Mouse (Mus musculus) lung, postnatal 10 days (tissue): ENCODE data around the gene Gm29776.

Source experiments
- DNase-seq: peaks from one replicate; pipeline ENCODE4 v3.0.0; 2021

The Gm29776 gene

DNA sequence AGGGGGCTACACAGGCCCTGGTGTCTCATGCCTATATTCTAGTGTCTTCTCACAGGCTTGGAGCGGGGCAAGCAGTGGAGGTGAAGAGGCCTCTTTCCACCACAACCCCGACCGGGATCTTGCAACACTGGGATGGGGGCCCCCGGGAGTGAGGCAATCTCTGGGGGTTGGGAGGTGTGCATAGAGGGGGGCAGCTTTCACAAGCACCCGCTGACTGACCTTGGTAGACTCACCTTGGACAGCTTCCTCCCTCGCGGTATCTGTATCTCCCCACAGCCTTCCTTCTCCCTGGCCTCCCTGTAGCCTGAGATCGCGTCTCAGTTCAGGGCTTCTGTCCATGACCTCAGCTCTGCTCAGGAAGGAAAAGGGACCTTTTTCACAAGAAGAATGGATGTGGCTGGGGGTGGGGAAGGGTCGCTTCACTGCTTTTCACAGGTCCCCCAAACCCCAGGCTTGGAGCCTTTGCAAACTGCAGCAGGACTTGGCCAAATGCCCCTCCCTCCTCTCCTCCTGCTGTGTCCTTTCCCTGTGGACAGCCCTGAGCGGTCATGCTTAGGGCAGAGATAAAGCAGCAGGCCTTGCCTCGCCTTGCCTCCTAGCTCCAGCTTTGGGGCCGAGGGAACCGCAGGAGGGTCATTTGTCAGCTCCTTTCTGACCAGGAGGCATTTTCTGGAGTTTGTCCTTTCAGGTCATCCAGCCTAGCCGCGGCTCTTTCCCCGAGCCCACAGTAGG, 8.1 kb upstream of the Gm29776 start:
- no peak for DNase-seq

DNA sequence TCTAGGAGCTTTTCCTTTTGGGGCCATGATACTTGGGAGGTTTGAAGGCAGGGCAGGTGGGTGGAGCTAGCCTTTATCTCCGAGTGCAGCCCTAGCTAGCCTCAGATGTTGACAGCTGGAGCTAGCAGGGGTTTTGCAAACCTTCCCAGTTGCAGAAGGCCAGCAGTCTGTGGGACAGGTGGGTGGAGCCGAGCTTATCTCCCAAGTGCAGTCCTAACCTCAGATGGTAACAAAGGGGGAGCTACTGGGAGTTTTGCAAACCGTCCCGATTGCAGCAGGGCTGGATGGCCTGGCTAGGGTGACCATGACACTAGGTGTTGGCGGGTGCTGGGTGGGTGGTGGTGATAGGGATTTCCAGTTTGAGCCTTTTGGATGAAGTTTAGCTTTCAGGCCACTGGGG, 7.2 kb upstream of the Gm29776 start:
- DNase-seq: no peak

DNA sequence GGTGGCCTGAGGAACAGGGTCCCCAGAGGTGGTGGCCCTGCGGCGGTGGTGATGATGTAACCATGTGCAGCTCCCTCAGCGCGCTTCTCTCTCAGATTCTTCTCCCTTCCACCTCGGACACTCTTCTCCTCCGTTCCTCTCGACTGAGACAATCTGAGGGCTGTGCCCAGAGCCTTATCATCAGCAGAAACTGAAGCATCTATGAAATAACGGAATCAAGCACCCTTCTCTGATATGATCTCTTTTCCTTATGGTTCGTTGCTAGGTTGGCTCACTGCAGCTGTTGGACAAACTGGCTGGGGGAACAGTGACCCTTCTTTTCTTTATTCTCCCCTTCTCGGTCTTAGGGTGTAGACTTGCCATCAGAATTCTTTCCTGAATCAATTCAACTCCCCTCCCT, 4.6 kb upstream of the Gm29776 start:
- no peak for DNase-seq

DNA sequence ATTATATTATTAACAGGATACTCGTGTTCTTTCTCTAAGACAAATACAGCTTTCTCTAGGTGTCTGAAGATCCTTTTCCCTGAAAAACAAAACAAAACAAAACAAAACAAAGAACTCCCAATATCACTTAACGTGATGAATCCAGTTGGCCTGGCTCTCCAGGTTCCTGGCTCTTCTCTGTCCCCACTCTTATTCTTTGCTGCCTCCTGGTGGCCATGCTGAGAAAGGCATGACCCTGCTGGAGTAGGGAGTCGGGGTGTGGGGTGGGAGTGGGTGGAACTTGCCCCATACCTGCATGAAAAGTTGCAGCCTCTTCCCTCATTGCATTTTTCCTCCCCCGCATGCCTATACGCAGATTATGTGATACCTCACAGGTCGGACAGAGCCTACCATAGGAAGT, 2.7 kb upstream of the Gm29776 start:
- peak; percentile 92 for DNase-seq

DNA sequence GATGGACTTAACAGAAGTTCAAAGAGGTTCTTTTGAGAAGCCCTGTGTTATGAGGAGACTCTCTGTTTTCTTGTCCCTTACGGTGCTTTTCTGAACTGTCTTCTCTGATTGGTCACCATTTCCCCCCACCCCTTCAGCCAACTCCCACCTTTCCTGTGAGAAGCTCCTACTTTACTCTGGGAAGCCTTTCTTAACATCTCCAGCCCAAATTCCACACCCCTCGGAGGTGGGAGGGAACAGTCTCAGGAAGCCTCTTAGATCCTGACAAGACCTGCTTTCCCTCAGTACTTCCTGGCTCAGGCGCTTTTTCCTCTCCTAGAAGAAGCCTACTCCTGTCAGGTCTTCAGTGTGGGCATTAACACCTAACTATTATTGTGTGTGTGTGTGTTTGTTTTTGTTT, 953 bp upstream of the Gm29776 start:
- DNase-seq: no peak

DNA sequence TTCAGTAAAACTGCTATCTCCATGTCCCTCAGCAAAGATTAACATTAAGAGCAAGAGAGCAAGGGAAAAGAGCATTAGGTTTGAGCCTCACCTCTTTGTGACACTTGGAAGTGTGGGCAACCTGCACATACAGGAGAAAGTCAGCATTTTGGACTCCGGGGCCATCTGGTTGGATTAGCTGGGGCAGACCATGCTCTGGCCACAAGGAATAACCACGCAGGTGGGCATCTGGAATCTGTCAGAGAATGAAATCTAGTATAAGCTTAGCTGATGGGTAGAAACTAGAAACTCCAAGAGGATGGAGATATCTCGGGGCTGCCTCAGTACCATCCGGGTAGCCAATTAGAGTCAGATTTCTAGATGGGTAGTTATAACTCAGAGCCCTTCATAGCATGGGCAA, 1.9 kb downstream of the Gm29776 start:
- no peak for DNase-seq

DNA sequence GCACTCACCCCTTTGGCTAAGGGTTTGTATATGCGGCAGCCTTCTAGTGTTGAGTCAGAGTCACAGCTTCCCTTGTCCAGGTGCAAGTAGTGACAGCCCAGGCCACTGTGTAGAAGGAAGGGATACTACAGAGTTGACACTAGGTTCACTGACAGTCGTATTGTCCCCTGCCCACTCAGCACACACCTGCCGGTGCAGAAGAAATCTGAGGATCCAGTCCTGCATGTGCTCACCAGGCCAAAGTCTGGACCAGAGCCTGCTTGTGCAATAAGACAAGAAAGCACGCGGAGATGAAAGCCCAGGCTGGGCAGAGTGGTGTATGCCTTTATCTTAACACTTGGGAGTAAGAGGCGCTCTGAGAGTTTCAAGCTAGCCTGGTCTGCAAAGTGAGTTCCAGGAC, 3.6 kb downstream of the Gm29776 start:
- DNase-seq: no peak

DNA sequence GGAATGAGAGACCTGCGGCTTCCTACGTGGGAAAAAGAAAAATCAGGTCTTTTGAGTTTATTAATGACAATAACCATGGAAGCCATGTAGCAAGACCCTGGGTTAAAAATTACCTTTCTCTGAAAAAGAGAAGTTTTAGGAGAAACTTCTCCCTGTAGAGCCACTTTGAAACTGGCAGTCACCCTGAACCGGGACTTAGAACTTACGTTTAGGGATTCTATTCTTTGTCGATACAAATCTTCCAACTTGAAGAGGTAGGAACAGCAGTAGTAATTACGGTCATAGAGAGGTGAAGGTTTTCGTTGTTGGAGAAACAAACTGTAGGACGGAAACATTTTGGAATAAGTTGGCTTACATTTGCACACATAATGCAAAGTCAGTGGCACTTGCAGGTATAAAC, 11.4 kb downstream of the Gm29776 start:
- DNase-seq: no peak

DNA sequence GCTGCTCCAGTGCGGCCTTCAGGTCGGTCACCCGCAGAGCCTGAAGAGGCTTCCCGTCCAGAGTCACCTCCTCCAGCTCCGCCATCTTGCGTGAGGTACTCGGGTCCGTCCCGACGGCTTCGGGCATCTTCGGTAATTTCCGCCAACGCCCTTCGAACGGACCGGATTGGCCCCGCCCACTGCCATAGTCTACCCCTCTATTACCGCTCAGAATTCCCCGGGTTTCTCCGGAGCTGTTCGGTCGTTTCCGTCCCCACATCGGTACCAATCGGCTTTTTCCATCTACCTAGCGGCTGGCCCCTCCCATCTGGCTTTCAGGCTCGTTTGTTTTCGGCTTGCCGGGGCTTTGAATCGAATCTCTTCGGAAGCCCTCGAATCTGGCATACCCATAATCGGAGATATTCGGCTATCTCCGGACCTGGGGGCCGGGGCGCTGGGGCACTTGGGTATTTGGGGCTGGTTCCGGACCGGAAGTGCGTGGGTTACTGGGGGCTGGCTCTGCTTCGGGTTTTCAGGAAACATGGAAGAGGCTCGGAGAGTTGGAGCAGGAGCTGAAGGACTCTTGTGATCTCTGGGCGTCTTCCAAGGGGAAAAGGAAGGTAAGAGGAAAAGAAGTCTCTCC, 12.0 kb downstream of the Gm29776 start, which contains the start of gene Acin1:
Acin1 (minus strand) TSS at position 410 of the 622 bp plus-strand sequence.
- peak; percentile 100 for DNase-seq

DNA sequence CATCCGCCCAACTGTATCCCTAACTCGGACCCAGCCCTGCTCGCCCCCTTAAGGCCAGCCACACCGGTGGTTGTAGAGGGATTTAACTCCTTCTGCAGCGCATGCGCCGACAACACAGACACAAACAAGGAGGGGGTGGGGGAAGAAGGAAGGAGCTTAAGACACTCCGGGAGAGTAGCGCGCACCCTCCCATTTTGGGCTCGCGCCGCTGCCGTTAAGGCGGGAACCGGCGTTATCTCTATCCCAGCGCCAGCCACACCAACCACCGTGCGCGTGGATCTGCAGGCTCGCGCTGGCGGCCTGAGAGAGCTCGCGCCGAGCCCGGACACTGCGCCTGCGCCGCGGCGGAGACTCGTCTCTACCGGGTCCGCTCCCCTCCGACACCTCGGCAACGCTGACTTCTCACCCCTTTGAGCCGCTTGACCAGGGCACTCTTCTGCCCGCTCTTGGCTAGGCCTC, 12.5 kb downstream of the Gm29776 start, which contains the start of gene 1700123O20Rik:
1700123O20Rik (plus strand) TSS at position 154 of the 459 bp plus-strand sequence.
- peak; percentile 88 for DNase-seq

DNA sequence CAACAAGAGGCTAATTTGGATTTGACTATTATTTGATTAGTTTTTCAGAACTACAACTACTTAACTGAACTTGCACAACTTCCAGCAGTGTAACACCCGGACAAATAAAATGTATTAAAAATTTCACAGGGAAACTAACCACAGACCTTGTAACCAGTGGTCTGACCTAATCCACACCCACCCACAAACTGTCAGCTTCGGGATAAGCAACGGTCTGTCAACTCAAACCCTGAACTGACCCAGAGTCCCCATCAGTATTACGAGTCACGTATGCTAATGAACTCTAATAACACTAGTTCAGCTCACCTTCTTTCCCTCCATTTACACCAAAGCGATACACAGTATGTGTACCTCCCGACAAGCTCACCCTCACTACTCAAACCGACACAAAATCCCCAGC, 13.2 kb downstream of the Gm29776 start:
- no peak for DNase-seq

DNA sequence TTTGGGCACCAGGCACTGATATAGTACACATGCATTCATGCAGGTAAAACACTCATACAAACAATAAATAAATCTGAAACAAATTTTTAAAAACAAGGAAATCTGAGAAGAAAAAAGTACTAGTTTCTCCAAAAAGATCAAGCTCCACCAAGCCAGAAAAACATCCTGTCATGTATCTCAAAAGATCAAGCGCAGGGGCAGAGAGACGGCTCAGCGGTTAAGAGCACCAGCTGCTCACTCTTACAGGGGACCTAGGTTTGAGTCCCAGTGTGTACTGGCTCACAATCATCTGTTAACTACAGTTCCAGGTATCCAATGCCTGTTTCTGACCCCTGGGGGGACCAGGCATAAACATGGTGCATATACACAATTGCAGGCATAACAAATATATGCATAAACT, 16.2 kb downstream of the Gm29776 start:
- no peak for DNase-seq

DNA sequence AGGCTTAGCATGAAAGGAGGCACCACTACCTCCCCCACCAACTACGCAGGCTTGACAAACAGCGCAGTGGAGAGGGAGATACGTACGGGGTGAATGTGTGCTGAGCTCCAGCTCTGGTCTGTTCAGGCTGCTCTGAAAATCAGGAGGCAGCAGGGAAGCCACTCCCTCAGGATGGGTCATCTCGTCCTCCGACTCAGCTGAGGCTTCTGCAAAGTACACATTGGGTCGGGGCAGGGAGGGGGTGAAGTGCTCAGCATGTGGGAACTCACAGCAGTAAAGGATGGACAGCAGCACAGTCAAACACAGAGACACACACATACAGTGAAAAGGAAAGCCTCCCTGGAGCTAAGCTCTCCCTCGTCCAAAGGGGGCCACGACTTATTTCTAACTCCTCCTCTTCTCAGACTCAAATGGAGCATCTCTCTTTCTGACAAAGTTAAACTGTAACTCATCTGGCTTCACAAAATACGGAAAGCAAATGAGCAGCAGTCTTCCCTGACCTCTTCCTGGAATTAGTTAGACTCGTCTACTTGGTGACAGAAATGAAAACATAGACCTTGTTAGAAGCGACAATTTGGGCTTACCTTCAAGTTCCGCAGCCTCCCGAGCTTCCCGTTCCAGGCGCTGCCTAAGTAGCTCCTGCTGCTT, 19.9 kb downstream of the Gm29776 start:
- DNase-seq: no peak

DNA sequence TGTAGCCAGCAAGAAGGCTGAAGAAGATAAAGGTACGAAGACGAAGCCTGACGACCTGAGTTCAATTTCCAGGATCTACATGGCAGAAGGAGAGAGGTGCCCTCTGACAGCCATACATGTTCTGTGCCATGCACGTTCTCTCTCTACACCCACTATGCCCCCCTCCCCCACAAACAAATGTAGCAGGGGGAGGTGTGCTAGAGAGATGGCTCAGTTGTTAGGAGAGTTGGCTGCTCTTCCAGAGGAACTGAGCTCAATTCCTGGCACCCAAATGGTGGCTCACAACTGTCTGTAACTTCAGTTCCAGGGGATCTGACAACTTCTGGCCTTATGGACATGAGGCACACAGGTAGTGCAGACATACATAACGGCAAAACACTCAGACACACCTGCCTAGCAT, 22.3 kb downstream of the Gm29776 start:
- no peak for DNase-seq

DNA sequence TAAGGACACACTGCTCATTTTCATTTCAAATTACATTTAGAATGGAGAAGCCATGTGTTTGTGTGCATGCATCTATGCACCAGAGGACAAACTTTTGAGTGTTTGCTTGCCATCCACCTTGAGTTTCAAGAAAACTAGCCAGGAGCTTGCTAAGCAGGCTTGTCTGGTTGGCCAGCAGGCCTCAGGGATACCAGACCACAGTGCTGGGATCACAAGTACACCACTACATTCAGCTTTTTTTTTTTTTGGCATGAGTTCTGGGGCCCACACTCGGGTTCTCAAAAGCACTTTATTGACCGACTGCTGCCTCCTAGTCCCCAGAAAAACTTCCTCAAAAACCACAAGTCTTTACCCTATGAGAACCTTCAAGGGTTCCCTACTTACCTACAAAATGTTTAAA, 24.3 kb downstream of the Gm29776 start:
- peak; percentile 27 for DNase-seq

DNA sequence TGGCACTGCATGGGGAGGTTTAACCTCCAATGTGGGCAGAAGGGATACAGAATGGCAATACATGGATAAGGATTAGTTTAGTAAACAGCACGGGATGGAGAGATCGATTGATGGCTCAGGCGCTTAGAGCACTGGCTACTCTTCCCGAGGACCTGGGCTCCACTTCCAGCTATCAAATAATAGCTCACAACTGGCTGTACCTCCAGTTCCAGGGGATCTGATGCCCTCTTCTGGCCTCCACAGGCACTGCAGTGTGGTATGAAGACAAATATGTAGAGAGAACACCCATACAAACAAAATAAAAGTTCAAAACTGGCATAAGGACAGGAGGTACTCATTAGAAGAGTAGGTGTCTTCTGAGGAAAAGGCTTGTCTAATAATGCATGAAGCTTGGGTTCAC, 29.3 kb downstream of the Gm29776 start:
- peak; percentile 70 for DNase-seq

DNA sequence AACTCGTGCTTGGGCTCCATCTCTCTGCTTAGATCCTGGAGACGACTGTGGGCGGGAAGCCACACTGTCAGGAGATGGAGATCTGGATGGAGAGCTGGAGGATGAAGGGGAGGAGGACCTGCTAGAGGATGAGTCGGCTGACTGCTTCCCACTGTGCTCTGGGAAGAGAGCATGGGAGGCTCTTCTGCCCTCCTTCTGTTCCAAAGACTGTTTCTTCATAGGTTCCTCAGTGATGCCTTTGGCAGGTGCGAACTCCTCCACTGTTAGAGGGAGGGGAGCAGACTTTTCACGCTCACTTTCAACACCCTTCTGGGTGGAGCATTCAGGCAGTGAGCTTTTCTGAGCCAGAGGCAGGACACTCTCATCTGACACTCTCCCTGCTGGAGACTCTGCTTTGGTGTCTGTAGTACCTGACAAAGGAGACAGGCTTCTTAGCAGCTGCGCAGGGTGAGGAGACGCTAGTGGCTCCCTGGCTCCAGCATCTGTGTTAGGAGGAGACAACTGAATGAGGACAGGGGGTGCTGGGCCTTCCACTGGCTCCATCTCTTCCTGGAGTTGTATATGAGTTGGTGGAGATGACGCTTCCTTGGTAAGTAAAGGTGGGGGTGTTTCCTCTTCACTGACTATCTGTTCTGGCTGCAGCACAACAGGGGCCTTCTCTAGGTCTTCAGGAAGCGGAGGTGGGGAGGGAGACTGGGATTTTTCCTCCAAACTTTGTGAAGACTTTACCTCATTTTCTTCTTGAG, 34.0 kb downstream of the Gm29776 start:
- DNase-seq: no peak

DNA sequence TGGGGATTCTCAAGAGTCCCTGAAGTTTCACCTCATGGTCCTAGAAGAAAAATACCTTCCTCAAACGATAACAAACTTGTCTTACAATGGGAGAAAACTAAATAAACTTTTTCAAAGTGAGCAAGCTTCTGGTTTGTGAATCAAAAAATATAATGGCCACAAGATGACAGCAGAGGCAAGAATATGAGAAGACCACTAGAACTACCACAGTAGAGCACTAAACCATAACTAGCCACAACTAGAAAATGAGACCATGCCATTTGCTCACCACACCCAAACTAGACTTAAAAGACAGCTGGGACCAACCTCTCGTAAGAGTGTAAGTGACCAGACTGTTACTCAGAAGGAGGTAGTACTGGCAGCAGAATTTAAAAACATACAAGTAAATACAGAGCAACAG, 38.6 kb downstream of the Gm29776 start:
- peak; percentile 44 for DNase-seq

DNA sequence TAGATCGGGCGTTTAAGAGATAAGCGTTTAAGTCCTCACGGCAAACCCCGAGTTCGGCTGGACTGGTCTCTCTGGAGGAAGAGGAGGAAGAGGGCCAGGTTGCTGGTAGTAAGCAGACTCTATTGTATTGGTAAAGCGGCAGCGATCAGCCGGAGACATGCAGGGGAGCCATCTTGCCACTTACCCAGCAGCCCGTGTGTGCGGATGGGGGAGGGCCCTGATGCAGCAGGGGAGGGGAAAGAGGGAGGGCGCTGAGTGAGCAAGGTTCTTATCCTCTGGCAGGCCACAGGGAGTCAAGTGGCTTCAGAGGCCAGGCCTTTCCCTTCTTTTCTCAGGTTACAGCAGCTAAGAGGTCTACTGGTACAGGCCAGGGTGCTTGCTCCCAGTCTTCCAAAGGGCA, 45.1 kb downstream of the Gm29776 start:
- DNase-seq: peak; percentile 93

DNA sequence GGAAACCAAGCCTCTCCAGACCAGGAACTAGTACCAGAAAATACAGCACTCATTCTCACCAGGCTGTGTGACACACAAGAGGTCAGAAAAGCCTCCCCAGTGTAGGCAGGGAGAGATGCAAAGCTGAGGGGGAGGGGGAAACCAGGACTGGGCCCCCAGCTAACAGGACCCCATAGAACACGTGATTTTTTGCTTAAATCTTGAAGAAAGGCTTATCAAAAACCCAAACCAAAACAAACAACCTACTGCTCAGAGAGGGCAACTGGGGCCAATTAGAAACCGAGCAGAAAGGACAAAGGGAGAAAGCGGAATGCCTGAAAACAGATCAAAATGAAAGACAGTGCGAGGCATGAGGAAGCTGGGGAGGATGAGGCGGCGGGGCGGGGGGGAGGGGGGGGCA, 45.8 kb downstream of the Gm29776 start:
- no peak for DNase-seq

DNA sequence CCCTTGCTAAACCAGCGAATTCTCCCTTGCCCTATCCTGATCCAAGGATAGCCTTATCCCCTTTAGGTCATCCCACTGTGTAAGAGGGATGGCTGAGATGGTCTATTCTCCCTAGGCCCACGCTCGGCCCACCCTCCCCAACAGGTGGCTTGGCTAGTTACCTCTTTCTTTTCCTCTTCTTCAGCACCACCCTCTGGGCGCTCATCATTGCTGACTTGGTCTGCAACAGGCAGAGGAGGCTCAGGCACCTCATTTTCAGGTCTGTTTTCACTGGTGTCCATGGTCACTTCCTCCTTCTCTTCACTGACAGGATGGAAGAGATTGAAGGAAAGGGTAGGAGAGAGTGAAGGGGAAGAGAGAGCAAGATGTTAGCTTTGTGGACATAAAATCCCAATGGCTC, 47.1 kb downstream of the Gm29776 start:
- no peak for DNase-seq

DNA sequence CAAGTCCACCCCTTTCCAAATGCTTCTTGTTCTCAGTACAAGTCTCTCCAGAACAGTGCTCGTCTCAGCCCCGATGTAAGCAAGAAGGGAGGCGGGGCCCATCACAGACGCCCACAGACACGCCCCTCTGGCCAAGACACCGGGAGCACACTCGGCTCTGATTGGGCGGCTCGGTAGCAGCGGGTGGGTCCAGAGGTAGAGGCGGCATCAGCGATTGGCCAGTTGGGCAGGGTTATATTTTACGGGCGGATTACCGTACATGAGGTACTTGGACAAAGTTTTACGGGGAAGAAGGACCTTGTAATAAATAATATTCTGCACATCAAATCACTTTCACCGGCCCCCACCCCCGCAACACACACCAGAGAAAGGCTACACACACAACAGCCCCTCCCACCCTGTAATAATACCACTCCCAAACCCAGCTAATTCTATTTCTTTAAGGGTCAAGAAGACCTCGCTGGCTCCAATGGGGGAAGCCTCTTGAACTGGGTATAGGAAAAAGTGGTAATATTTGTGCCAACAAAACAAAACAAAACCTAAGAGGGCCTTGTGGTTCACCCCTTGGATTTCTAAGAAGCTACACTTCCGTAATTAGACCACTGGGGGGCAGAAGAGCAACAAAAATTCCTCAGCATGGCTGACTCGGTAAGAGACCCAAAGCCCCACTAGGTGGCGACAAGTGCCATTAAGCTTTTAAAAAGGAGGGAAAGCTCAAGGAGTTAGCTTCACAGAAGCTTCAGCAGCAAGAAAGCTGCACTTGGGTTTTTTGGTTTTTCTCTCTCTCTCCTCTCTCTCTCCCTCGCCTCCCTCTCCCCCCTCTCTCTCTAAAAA, 47.8 kb downstream of the Gm29776 start:
- peak; percentile 93 for DNase-seq
